Mouse (Mus musculus) right cerebral cortex, postnatal 25 days (tissue): Measurements from ENCODE around the gene Vmn1r131.
"Not testable (repeated sequence)": the region's sequence is repeated elsewhere in the genome, so short reads cannot be mapped to it uniquely, and the experiment has no call there.

Experiments used
- DNase-seq: peaks from one replicate; pipeline ENCODE4 v3.0.0; 2022

Gene Vmn1r131

GRCm38 (mm10) chr7:21545990-21546389, at the start of gene Vmn1r131:
TSS of gene Vmn1r131 (minus strand) at chr7:21546090.
- DNase-seq = not testable (repeated sequence)

- not testable (repeated sequence) for DNase-seq
Measured at GRCm38 (mm10) chr7:21511480-21511879, 34.4 kb downstream of the Vmn1r131 start, which contains the start of gene Vmn1r130. TSS of gene Vmn1r130 (plus strand) at chr7:21511780.
